Mouse (Mus musculus) kidney, adult 2 months (tissue): ENCODE measurements at regions not wholly inside any gene's neighbourhood (a gene's known extent, or its start where the extent isn't known, plus 50 kb on each side); places are given as distances from the start of the nearest gene placed in this dataset.

Experiments
- CTCF ChIP-seq: fragments of 200-500 bp; conservative IDR thresholded peaks from 2 replicates; pipeline ENCODE4 v1.5.1; 2011; ENCODE audit warnings: low read depth, mild to moderate bottlenecking, control low read depth, low read length, moderate library complexity, mixed read lengths; ENCODE audit not compliant: insufficient read depth, insufficient read length
- POLR2A ChIP-seq: fragments of 200-500 bp; IDR thresholded peaks from one replicate; pipeline ENCODE4 v1.6.1; 2011; ENCODE audit warnings: low read depth, low read length, control low read depth

DNA sequence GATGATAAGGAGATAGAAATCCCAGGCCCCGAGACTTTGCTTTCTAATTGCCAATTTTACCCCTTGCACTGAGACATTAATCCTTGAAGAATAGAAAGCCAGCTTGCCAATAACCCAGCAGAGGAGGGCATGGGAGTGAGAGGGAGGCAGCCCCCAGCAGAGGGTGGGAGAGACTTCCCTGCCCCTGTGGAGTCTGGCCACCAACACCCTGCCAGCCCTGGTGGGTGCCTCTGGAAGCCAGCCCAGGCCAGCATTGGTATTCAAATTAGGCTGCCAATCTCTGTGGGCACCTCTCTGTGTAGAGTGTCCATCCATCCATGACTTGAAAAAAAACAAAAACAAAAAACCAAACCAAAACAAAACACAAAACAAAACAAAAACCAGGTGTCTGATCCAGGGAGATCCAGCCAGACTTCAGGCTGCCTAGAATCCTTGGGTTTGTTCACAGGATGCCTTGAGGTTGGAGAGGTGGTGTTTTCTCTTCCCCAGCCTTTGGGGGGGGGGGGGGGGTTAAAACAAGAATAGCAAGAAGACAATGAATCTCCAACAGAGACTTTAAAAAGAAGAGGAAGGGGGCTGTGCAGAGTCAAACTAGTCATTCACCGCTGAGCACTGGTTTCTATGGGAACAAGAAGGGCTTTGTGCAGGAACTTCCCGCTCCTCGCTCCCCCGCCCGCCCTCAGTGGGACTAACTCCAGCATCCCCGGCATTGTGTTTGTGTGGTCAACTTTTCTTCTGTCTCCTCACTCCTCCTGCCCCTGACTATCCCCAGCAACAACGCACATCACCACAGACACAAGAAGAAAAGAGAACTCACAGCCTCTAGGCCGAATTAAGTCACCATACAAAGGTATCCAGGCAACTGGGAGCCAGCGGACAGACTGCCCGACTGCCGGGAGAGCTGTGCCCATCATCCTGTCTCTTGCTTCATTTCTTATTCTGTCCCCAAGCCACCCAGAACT is 236.3 kb upstream of the Pabpc6 start:
- no peak for TF ChIP-seq POLR2A
- TF ChIP-seq CTCF: no peak
